Mouse (Mus musculus) hindbrain, embryonic 15.5 days (tissue): Measurements from ENCODE around the gene Gnb1. TPM values are rescaled to one million over a fixed set of nuclear protein-coding genes. Genes with fewer than 3 reads are reported as not detected.

ENCODE experiments used
- ATAC-seq: fragments of 200-750 bp; cut with Nextera tagmentation; 2 replicates; pipeline ENCODE4 v1.8.0; 2017; ENCODE audit warnings: low read depth, moderate number of reproducible peaks, moderate TSS enrichment; ENCODE audit not compliant: low FRiP score
- H3K27ac ChIP-seq: fragments of 300-500 bp; sonication (generic); replicated peaks from 2 replicates; pipeline ENCODE4 v1.5.1; 2015; ENCODE audit warnings: mild to moderate bottlenecking, inconsistent platforms
- H3K27me3 ChIP-seq: fragments of 300-500 bp; sonication (generic); 2 replicates; pipeline ENCODE4 v1.6.1; 2015; ENCODE audit warnings: control low read depth, inconsistent platforms
- H3K36me3 ChIP-seq: fragments of 300-500 bp; sonication (generic); 2 replicates; pipeline ENCODE4 v1.6.1; 2015; ENCODE audit warnings: control low read depth, inconsistent platforms
- H3K4me1 ChIP-seq: fragments of 300-500 bp; sonication (generic); replicated peaks from 2 replicates; pipeline ENCODE4 v1.6.1; 2015; ENCODE audit warnings: control low read depth, inconsistent platforms
- H3K4me2 ChIP-seq: fragments of 300-500 bp; sonication (generic); 2 replicates; pipeline ENCODE4 v1.6.1; 2015; ENCODE audit warnings: moderate library complexity, mild to moderate bottlenecking, inconsistent platforms
- H3K4me3 ChIP-seq: fragments of 300-500 bp; sonication (generic); 2 replicates; pipeline ENCODE4 v1.5.1; 2015; ENCODE audit warnings: mild to moderate bottlenecking, inconsistent platforms
- H3K9ac ChIP-seq: fragments of 300-500 bp; sonication (generic); 2 replicates; pipeline ENCODE4 v1.6.1; 2015; ENCODE audit warnings: inconsistent platforms
- H3K9me3 ChIP-seq: fragments of 300-500 bp; sonication (generic); 2 replicates; pipeline ENCODE4 v1.6.1; 2016; ENCODE audit warnings: control low read depth, inconsistent platforms
- WGBS: fragments of 180-500 bp; shearing (Covaris S2); methylation state at CpG from one replicate; pipeline ENCODE4 v1.1.7; 2015; 5-methylcytosine and 5-hydroxymethylcytosine counted together
- polyA plus RNA-seq: library from polyadenylated mRNA; unstranded; fragments of >200 nt; fragmentation: Nextera tagmentation; extraction: Ambion mirVana; gene quantifications from 2 replicates; pipeline ENCODE4 v1.2.1, GENCODE M21; 2015

Gene Gnb1
- 1,056 and 1,102 TPM in 2 replicates for polyA plus RNA-seq

- no peaks in the 10 kb centered on the region for H3K9me3 ChIP-seq
- ATAC-seq, result peak; percentile 84
- H3K36me3 ChIP-seq, result no peaks in the 10 kb centered on the region
- H3K9ac ChIP-seq, result peak within 1 kb of the TSS; percentile 100
- WGBS, result 0% methylated on average over 31 of the region's 60 CpGs
- peak within 1 kb of the TSS; percentile 85 for H3K4me2 ChIP-seq
- peak within 1 kb of the TSS; percentile 100 for H3K4me3 ChIP-seq
- peaks cover 52% of the 10 kb centered on the region for H3K4me1 ChIP-seq
- no peaks in the 10 kb centered on the region for H3K27me3 ChIP-seq
- peak within 1 kb of the TSS; percentile 97 for H3K27ac ChIP-seq
These were observed at the start of gene Gnb1 for GRCm38 (mm10) chr4:155490990-155491504. Gnb1 (plus strand) TSS chr4:155491361.

GRCm38 (mm10) chr4:155442808-155443207 is 48.4 kb upstream of the Gnb1 start:
- WGBS, result 77% methylated on average over 3 of the region's 3 CpGs
- no peak overlapping the region for H3K4me2 ChIP-seq
- H3K4me3 ChIP-seq, result no peak overlapping the region
- no peaks in the 10 kb centered on the region for H3K9me3 ChIP-seq
- ATAC-seq, result no peak
- no peak overlapping the region for H3K9ac ChIP-seq
- no peaks in the 10 kb centered on the region for H3K27me3 ChIP-seq
- no peaks in the 10 kb centered on the region for H3K36me3 ChIP-seq
- no peaks in the 10 kb centered on the region for H3K4me1 ChIP-seq
- H3K27ac ChIP-seq, result no peak overlapping the region

GRCm38 (mm10) chr4:155451597-155451996 is 39.6 kb upstream of the Gnb1 start:
- no peaks in the 10 kb centered on the region for H3K9me3 ChIP-seq
- no peak overlapping the region for H3K27ac ChIP-seq
- H3K4me3 ChIP-seq, result no peak overlapping the region
- no peaks in the 10 kb centered on the region for H3K36me3 ChIP-seq
- H3K4me2 ChIP-seq, result no peak overlapping the region
- H3K4me1 ChIP-seq, result no peaks in the 10 kb centered on the region
- H3K27me3 ChIP-seq, result no peaks in the 10 kb centered on the region
- ATAC-seq, result no peak
- WGBS, result 41% methylated on average over 10 of the region's 10 CpGs
- no peak overlapping the region for H3K9ac ChIP-seq

GRCm38 (mm10) chr4:155458575-155458974 is 32.6 kb upstream of the Gnb1 start:
- no peak overlapping the region for H3K4me2 ChIP-seq
- no peaks in the 10 kb centered on the region for H3K27me3 ChIP-seq
- 81% methylated on average over 5 of the region's 5 CpGs for WGBS
- no peak overlapping the region for H3K9ac ChIP-seq
- no peak overlapping the region for H3K4me3 ChIP-seq
- ATAC-seq, result no peak
- H3K4me1 ChIP-seq, result no peaks in the 10 kb centered on the region
- H3K36me3 ChIP-seq, result no peaks in the 10 kb centered on the region
- H3K27ac ChIP-seq, result no peak overlapping the region
- H3K9me3 ChIP-seq, result no peaks in the 10 kb centered on the region

GRCm38 (mm10) chr4:155463050-155463449 is 28.1 kb upstream of the Gnb1 start:
- no peaks in the 10 kb centered on the region for H3K4me1 ChIP-seq
- no peak overlapping the region for H3K4me3 ChIP-seq
- H3K4me2 ChIP-seq, result no peak overlapping the region
- WGBS, result 82% methylated on average over 13 of the region's 13 CpGs
- no peak overlapping the region for H3K9ac ChIP-seq
- no peak for ATAC-seq
- no peaks in the 10 kb centered on the region for H3K9me3 ChIP-seq
- H3K27me3 ChIP-seq, result no peaks in the 10 kb centered on the region
- H3K27ac ChIP-seq, result no peak overlapping the region
- no peaks in the 10 kb centered on the region for H3K36me3 ChIP-seq

GRCm38 (mm10) chr4:155463611-155464010 is 27.6 kb upstream of the Gnb1 start:
- ATAC-seq, result no peak
- H3K4me2 ChIP-seq, result no peak overlapping the region
- no peaks in the 10 kb centered on the region for H3K9me3 ChIP-seq
- no peak overlapping the region for H3K4me3 ChIP-seq
- H3K4me1 ChIP-seq, result no peaks in the 10 kb centered on the region
- no peak overlapping the region for H3K9ac ChIP-seq
- no peaks in the 10 kb centered on the region for H3K27me3 ChIP-seq
- WGBS, result 83% methylated on average over 6 of the region's 6 CpGs
- H3K27ac ChIP-seq, result no peak overlapping the region
- no peaks in the 10 kb centered on the region for H3K36me3 ChIP-seq

GRCm38 (mm10) chr4:155464061-155464460 is 27.1 kb upstream of the Gnb1 start:
- no peak overlapping the region for H3K27ac ChIP-seq
- no peak for ATAC-seq
- WGBS, result 88% methylated on average over 4 of the region's 4 CpGs
- H3K4me1 ChIP-seq, result 0 out of 2 replicates have a peak, but pooled peaks cover 2% of the 10 kb centered on the region
- no peak overlapping the region for H3K9ac ChIP-seq
- H3K27me3 ChIP-seq, result no peaks in the 10 kb centered on the region
- H3K36me3 ChIP-seq, result no peaks in the 10 kb centered on the region
- H3K9me3 ChIP-seq, result no peaks in the 10 kb centered on the region
- no peak overlapping the region for H3K4me3 ChIP-seq
- H3K4me2 ChIP-seq, result no peak overlapping the region

GRCm38 (mm10) chr4:155465607-155466006 is 25.6 kb upstream of the Gnb1 start:
- no peak for ATAC-seq
- H3K27me3 ChIP-seq, result 0 out of 2 replicates have a peak, but pooled peaks cover 4% of the 10 kb centered on the region
- no peaks in the 10 kb centered on the region for H3K36me3 ChIP-seq
- no peak overlapping the region for H3K27ac ChIP-seq
- 0 out of 2 replicates have a peak, but pooled peaks cover 4% of the 10 kb centered on the region for H3K4me1 ChIP-seq
- H3K9me3 ChIP-seq, result no peaks in the 10 kb centered on the region
- no peak overlapping the region for H3K4me2 ChIP-seq
- 75% methylated on average over 6 of the region's 6 CpGs for WGBS
- H3K4me3 ChIP-seq, result no peak overlapping the region
- no peak overlapping the region for H3K9ac ChIP-seq

GRCm38 (mm10) chr4:155466080-155466479 is 25.1 kb upstream of the Gnb1 start:
- Histone ChIP-seq H3K4me1 (0 out of 2 replicates have a peak, but pooled peaks cover 4% of the 10 kb centered on the region), H3K4me2 (no peak overlapping the region), H3K27me3 (0 out of 2 replicates have a peak, but pooled peaks cover 4% of the 10 kb centered on the region), H3K9me3 (no peaks in the 10 kb centered on the region), H3K36me3 (no peaks in the 10 kb centered on the region), H3K9ac (no peak overlapping the region), H3K27ac (no peak overlapping the region), H3K4me3 (no peak overlapping the region)
- no peak for ATAC-seq
- WGBS, result 86% methylated on average over 5 of the region's 5 CpGs

- Histone ChIP-seq H3K9ac (no peak overlapping the region), H3K36me3 (no peaks in the 10 kb centered on the region), H3K27ac (no peak overlapping the region), H3K4me3 (no peak overlapping the region), H3K4me1 (0 out of 2 replicates have a peak, but pooled peaks cover 4% of the 10 kb centered on the region), H3K9me3 (no peaks in the 10 kb centered on the region), H3K4me2 (no peak overlapping the region), H3K27me3 (0 out of 2 replicates have a peak, but pooled peaks cover 4% of the 10 kb centered on the region)
- WGBS, result 84% methylated on average over 13 of the region's 13 CpGs
- no peak for ATAC-seq
These were observed 23.7 kb upstream of the Gnb1 start for GRCm38 (mm10) chr4:155467237-155468010.

- H3K4me3 ChIP-seq, result no peak within 1 kb of the TSS
- 12% methylated on average over 21 of the region's 21 CpGs for WGBS
- no peak for ATAC-seq
These were observed 22.2 kb upstream of the Gnb1 start, which contains the start of gene Tmem52 for GRCm38 (mm10) chr4:155468952-155469351. Tmem52 (plus strand) TSS chr4:155469114.

GRCm38 (mm10) chr4:155469590-155470262 is 21.4 kb upstream of the Gnb1 start:
- no peaks in the 10 kb centered on the region for H3K36me3 ChIP-seq
- no peaks in the 10 kb centered on the region for H3K9me3 ChIP-seq
- H3K4me1 ChIP-seq, result peaks cover 10% of the 10 kb centered on the region; the same call in 1 of the 2 replicates
- H3K9ac ChIP-seq, result no peak overlapping the region
- H3K27me3 ChIP-seq, result 0 out of 2 replicates have a peak, but pooled peaks cover 4% of the 10 kb centered on the region
- WGBS, result 82% methylated on average over 18 of the region's 18 CpGs
- no peak overlapping the region for H3K4me2 ChIP-seq
- no peak overlapping the region for H3K4me3 ChIP-seq
- H3K27ac ChIP-seq, result no peak overlapping the region
- ATAC-seq, result no peak

More at GRCm38 (mm10) chr4:155468952-155469351, 22.2 kb upstream of the Gnb1 start, which contains the start of gene Tmem52:
- no peak within 1 kb of the TSS for H3K9ac ChIP-seq
- H3K27me3 ChIP-seq, result 0 out of 2 replicates have a peak, but pooled peaks cover 4% of the 10 kb centered on the region
- peak within 1 kb of the TSS; percentile 35 for H3K4me2 ChIP-seq
- no peaks in the 10 kb centered on the region for H3K36me3 ChIP-seq
- H3K9me3 ChIP-seq, result no peaks in the 10 kb centered on the region
- no peak within 1 kb of the TSS for H3K27ac ChIP-seq
- peaks cover 10% of the 10 kb centered on the region; the same call in 1 of the 2 replicates for H3K4me1 ChIP-seq
